Mouse (Mus musculus) kidney, embryonic 16.5 days (tissue): ENCODE measurements around the gene Tmcc2. TPM values are rescaled to one million over a fixed set of nuclear protein-coding genes. Genes with fewer than 3 reads are reported as not detected.

ENCODE experiments used
- ATAC-seq: fragments of 200-750 bp; cut with Nextera tagmentation; 2 replicates; pipeline ENCODE4 v1.8.0; 2017; ENCODE audit warnings: moderate TSS enrichment; ENCODE audit not compliant: low FRiP score, low TSS enrichment
- H3K27ac ChIP-seq: fragments of 300-500 bp; sonication (generic); 2 replicates; pipeline ENCODE4 v1.5.1; 2014; ENCODE audit warnings: low read length
- H3K27me3 ChIP-seq: fragments of 300-500 bp; sonication (generic); 2 replicates; pipeline ENCODE4 v1.6.1; 2014; ENCODE audit warnings: low read length, control low read depth, mixed read lengths; ENCODE audit not compliant: insufficient read depth
- H3K36me3 ChIP-seq: fragments of 300-500 bp; sonication (generic); 2 replicates; pipeline ENCODE4 v1.6.1; 2014; ENCODE audit warnings: low read length, control low read depth, mixed read lengths; ENCODE audit not compliant: insufficient read depth
- H3K4me1 ChIP-seq: fragments of 300-500 bp; sonication (generic); 2 replicates; pipeline ENCODE4 v1.6.1; 2014; ENCODE audit warnings: low read length, control low read depth, mixed read lengths; ENCODE audit not compliant: insufficient read depth
- H3K4me2 ChIP-seq: fragments of 300-500 bp; sonication (generic); replicated peaks from 2 replicates; pipeline ENCODE4 v1.6.1; 2014; ENCODE audit warnings: low read depth, low read length
- H3K4me3 ChIP-seq: fragments of 300-500 bp; sonication (generic); 2 replicates; pipeline ENCODE4 v1.5.1; 2014; ENCODE audit warnings: mild to moderate bottlenecking, low read length
- H3K9ac ChIP-seq: fragments of 300-500 bp; sonication (generic); replicated peaks from 2 replicates; pipeline ENCODE4 v1.6.1; 2014; ENCODE audit warnings: low read length
- H3K9me3 ChIP-seq: fragments of 300-500 bp; sonication (generic); 2 replicates; pipeline ENCODE4 v1.6.1; 2016; ENCODE audit warnings: low read length, control low read depth
- WGBS: fragments of 180-500 bp; shearing (Covaris S2); extraction: QIAGEN DNeasy Blood & Tissue Kit; methylation state at CpG from one replicate; pipeline ENCODE4 v1.1.7; 2014; 5-methylcytosine and 5-hydroxymethylcytosine counted together
- polyA plus RNA-seq: library from polyadenylated mRNA; unstranded; fragments of >200 nt; fragmentation: Nextera tagmentation; extraction: Ambion mirVana; gene quantifications from 2 replicates; pipeline ENCODE4 v1.2.1, GENCODE M21; 2015

Gene Tmcc2
- polyA plus RNA-seq, 1 experiment from 2014 or later, result 8.6 TPM

DNA sequence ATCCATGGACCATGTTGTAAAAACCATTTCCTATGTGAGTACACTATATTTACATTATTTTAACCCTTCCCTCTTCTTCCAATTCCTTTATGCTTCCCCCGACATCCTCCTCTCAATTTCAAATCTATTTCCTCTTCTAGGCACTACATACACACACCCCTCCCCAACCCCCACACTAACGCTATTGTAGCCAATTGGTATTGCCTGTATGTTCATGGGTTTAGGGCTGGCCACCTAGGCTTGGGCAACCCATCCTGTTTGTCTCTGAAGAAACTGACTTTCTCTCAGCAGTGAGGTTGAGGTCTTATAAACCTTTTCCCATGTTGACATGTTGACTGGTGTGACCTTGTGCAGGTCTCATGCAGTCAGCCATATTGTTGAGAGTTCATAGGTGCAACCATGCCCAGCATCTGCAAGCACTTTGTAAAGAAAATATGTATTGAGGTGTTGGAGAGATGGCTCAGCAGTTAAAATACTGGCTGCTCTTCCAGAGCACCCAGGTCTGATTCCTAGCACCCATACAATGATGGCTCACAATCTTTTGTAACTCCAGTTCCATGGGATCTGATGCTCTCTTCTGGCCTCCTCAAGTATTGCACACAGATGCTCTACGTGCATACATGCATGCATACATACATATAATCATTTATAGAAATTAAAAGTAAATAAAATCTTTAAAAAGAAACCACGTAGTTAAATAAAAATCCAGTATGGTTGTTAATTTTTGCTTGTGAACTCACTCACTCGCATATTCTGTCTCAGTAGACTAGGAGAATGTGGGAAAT is 32.0 kb upstream of the Tmcc2 start:
- ATAC-seq, result no peak
- Histone ChIP-seq H3K27ac (no peak overlapping the region), H3K9ac (no peak overlapping the region), H3K4me2 (no peak overlapping the region), H3K4me3 (no peak overlapping the region), H3K9me3 (no peaks in the 10 kb centered on the region), H3K27me3 (no peaks in the 10 kb centered on the region), H3K36me3 (peaks cover 5% of the 10 kb centered on the region; the same call in 1 of the 2 replicates), H3K4me1 (peaks cover 32% of the 10 kb centered on the region)
- WGBS, result 92% methylated on average over 5 of the region's 5 CpGs

DNA sequence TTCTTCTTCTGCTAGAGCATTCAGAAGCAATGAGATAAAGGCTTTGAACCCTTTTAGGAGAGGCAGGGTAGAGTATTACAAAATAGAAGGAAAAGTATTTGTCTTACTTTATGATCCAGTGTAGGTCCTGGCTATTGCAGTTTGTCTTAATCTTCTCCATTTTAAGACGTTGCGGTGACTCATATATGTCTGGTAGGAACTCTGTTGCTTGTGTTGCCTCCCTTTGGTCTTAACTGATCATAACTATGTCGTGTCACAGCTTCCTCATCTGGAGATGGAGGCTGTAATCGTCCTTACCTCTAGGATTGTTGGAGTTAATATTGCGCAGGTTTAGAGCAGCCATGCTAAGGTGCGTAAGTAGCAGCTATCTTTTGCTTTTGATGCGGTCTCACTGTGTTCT is 29.6 kb upstream of the Tmcc2 start:
- no peak overlapping the region for H3K27ac ChIP-seq
- H3K4me1 ChIP-seq, result peaks cover 31% of the 10 kb centered on the region
- H3K9me3 ChIP-seq, result no peaks in the 10 kb centered on the region
- no peak for ATAC-seq
- H3K36me3 ChIP-seq, result peaks cover 5% of the 10 kb centered on the region; the same call in 1 of the 2 replicates
- H3K27me3 ChIP-seq, result no peaks in the 10 kb centered on the region
- WGBS, result 78% methylated on average over 7 of the region's 7 CpGs
- no peak overlapping the region for H3K4me3 ChIP-seq
- no peak overlapping the region for H3K9ac ChIP-seq
- no peak overlapping the region for H3K4me2 ChIP-seq

DNA sequence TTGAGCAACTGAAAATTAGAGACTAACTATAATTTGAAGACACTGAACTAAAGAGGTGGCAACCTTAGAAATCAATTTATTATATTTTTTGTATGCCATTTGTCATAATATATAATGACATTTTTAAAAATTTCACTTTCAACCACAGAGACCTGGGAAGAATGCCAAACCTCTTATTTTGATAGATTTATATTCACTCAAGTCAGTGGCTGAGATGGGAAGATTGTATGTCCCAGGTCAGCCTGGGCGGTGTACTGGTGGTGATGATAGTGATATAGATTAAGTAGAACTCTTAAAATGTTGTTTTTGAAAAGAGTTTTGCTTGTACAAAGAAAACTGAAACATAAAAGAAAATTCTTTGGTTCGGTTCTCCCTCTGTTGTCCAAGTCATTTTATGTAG is 29.1 kb upstream of the Tmcc2 start:
- Histone ChIP-seq H3K4me2 (no peak overlapping the region), H3K4me1 (peaks cover 31% of the 10 kb centered on the region), H3K9me3 (no peaks in the 10 kb centered on the region), H3K27ac (no peak overlapping the region), H3K9ac (no peak overlapping the region), H3K4me3 (no peak overlapping the region), H3K36me3 (peaks cover 5% of the 10 kb centered on the region; the same call in 1 of the 2 replicates), H3K27me3 (no peaks in the 10 kb centered on the region)
- no peak for ATAC-seq
- 36% methylated on average over 2 of the region's 2 CpGs for WGBS

DNA sequence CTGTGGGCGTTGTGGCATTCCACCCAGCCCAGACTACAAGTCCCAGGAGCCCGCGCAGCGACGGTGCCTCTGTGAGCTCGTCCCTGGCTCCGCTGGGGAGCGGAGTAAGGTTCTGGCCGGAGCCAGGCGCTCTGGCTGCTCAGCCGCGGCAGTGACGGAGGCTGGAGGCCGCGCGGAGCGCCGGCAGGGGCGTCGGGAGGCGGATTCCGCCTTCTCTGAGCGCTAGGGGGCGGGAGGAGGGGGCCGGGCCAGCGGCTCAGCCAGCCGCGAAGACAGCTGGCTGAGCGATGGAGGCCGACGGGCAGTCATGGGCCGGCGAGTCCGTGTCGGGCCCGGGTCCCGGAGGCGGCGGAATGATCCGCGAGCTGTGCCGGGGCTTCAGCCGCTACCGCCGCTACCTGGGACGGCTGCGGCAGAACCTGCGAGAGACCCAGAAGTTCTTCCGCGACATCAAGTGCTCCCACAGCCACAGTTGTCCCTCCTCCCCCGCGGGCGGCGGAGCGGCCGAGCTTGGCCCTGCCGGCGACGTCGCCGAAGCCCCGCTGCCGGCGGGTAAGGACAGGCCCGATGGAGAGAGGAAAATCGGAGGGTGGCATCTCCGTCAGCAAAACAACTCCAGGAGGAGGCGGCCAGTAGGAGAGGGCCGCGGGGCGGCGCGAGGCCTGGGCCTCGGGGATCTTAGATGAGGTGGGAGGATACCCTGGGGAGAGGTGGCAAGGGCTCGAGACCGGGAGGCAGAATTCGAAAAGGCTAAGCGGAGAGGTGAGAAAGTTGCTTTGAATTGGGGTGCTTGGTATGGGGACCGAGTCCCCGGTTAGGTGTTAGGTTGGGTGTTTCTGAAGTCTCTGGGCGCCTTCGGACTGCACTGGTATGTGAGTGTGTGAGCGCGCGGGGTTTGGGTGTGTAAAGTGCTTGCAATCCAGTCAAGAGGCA is 26.5 kb upstream of the Tmcc2 start, which contains the start of gene Dstyk:
TSS of gene Dstyk (plus strand) at position 237 of the 933 bp plus-strand sequence.
- Histone ChIP-seq H3K36me3 (no peaks in the 10 kb centered on the region), H3K4me3 (peak within 1 kb of the TSS; percentile 89), H3K4me1 (peaks cover 31% of the 10 kb centered on the region), H3K9me3 (no peaks in the 10 kb centered on the region), H3K4me2 (peak within 1 kb of the TSS; percentile 71), H3K27ac (peak within 1 kb of the TSS; percentile 97), H3K27me3 (no peaks in the 10 kb centered on the region), H3K9ac (peak within 1 kb of the TSS; percentile 97)
- peak; percentile 99 for ATAC-seq
- WGBS, result under 1% methylated on average over 80 of the region's 85 CpGs

DNA sequence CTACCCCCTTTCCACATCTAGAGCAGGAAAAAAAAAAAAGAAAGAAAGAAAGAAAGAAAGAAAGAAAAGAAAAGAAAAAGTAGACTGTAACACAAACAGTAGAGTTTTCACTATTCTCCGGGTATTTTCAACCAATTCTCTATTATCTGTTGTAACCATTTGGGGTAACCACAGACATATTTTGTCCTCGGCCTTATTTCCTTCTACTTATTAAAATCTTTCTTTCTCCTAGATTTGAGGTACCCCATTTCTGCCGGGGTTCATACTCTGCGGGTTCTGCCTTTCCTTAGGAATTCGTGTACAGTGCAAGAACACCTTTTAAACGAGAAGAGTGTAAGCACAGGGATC is 25.8 kb upstream of the Tmcc2 start:
- Histone ChIP-seq H3K36me3 (no peaks in the 10 kb centered on the region), H3K4me1 (peaks cover 31% of the 10 kb centered on the region), H3K4me2 (peak overlapping the region; percentile 71), H3K9me3 (no peaks in the 10 kb centered on the region), H3K4me3 (peak overlapping the region; percentile 89), H3K27ac (peak overlapping the region; percentile 97), H3K9ac (peak overlapping the region; percentile 97), H3K27me3 (no peaks in the 10 kb centered on the region)
- WGBS, result 16% methylated on average over 6 of the region's 6 CpGs
- ATAC-seq, result no peak

DNA sequence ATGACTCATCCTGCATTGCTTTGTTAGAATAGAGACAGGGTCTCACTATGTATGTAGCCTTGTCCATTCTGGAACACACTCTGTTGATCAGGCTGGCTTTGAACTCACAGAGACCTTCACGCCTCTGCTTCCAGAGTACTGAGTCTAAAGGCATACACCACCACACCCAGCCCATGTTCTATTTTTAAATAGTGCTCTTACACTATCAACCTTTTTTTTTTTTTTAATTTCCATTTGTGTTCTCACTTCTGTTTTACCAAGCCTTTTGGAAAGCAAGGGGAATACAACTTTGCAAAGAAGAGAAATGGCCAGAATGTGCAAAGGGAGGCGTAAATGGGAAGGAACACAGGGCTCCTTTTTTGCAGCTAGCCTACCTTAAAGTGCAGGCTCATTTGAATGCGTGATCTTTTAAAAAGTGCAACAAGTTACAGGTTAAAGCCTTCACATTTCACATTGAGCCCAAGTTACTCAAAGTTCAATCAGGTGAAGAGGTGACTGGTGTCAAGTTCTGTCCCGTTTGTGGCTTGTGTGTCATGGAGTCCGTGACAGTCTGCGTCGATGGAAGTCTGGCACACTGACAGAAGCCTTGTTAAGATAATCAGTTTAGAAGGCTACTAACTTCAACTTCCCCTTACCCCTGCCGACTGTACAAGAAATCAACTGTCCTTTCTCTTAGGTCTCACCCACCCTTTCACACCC is 25.3 kb upstream of the Tmcc2 start:
- no peak overlapping the region for H3K9ac ChIP-seq
- H3K4me1 ChIP-seq, result peaks cover 31% of the 10 kb centered on the region
- H3K9me3 ChIP-seq, result no peaks in the 10 kb centered on the region
- no peak for ATAC-seq
- 62% methylated on average over 8 of the region's 8 CpGs for WGBS
- no peak overlapping the region for H3K27ac ChIP-seq
- H3K27me3 ChIP-seq, result no peaks in the 10 kb centered on the region
- H3K4me3 ChIP-seq, result no peak overlapping the region
- no peaks in the 10 kb centered on the region for H3K36me3 ChIP-seq
- peak overlapping the region; percentile 71 for H3K4me2 ChIP-seq

DNA sequence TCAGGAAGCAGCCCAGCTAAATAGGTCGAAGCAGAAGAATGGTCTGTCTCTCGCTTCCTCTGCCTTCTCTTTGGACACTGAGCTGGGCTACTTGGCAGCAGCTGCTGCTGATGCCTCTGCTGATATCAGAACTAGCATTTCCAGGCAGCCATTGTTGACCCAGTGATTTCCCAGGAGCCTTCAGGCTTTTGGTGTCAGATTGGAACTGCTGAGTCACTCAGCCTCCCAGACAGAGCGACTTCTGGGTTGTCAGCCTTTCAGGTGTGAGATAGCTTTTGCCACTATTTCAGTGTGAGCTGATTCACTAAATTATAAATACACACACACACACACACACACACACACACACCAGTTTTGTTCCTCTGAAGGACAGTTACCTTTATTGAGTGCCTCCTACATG is 19.6 kb upstream of the Tmcc2 start:
- Histone ChIP-seq H3K36me3 (no peaks in the 10 kb centered on the region), H3K27me3 (no peaks in the 10 kb centered on the region), H3K4me1 (no peaks in the 10 kb centered on the region), H3K9ac (no peak overlapping the region), H3K9me3 (0 out of 2 replicates have a peak, but pooled peaks cover 3% of the 10 kb centered on the region), H3K4me2 (no peak overlapping the region), H3K27ac (no peak overlapping the region), H3K4me3 (no peak overlapping the region)
- ATAC-seq, result no peak
- 84% methylated on average over 3 of the region's 3 CpGs for WGBS

DNA sequence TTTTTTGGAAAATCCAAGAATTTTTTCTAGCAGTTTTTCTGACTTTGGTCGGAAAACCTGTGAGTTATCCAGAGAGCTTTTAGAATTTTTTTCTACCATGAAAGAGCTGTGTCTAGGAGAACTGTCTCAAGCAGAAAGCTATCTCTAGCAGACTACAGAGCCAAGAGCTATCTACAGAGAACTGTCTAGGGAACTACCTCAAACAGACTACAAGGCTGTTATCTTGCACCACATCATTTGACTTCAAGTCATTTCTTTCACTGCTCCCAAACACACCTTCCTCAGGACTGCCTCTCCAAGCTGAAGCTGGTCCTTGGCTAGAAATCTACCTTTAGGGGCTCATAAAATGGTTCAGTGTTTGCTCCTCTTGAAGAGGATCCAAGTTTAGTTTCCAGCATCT is 10.8 kb upstream of the Tmcc2 start:
- 90% methylated on average over 1 of the region's 1 CpGs for WGBS
- Histone ChIP-seq H3K4me2 (no peak overlapping the region), H3K27ac (no peak overlapping the region), H3K9ac (no peak overlapping the region), H3K4me1 (no peaks in the 10 kb centered on the region), H3K27me3 (no peaks in the 10 kb centered on the region), H3K36me3 (no peaks in the 10 kb centered on the region), H3K9me3 (peaks cover 5% of the 10 kb centered on the region), H3K4me3 (no peak overlapping the region)
- ATAC-seq, result no peak

DNA sequence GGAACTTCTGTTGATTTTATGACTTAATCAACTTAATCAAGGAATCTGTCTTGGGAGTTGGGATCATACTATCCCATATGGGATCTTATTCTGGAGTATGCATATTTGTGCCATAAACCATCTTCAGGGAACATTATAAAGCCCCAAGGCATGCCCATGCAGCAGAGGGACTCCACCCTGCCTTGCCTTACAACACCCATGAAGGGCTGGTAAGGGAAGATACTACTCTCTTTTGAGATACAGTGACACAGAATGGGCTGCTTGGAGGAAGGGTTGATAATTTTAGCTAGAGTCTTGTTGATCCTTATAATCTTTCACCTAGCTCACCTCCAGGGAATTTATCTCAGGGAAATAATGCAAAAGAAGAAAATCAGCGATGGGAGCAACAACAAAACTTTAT is 9.5 kb upstream of the Tmcc2 start:
- Histone ChIP-seq H3K9me3 (peaks cover 5% of the 10 kb centered on the region), H3K4me2 (no peak overlapping the region), H3K36me3 (no peaks in the 10 kb centered on the region), H3K27me3 (no peaks in the 10 kb centered on the region), H3K27ac (no peak overlapping the region), H3K9ac (no peak overlapping the region), H3K4me1 (no peaks in the 10 kb centered on the region), H3K4me3 (no peak overlapping the region)
- 68% methylated on average over 1 of the region's 1 CpGs for WGBS
- ATAC-seq, result no peak
